Mouse (Mus musculus) testis, adult 2 months (tissue): ENCODE measurements at regions not wholly inside any gene's neighbourhood (a gene's known extent, or its start where the extent isn't known, plus 50 kb on each side); places are given as distances from the start of the nearest gene placed in this dataset.

Experiments used
- CTCF ChIP-seq: fragments of 200-500 bp; IDR thresholded peaks from 2 replicates; pipeline ENCODE4 v1.5.1; 2012; ENCODE audit warnings: low read depth, mild to moderate bottlenecking, inconsistent platforms, low read length, moderate library complexity; ENCODE audit not compliant: control insufficient read depth, insufficient read depth, insufficient replicate concordance
- POLR2A ChIP-seq: fragments of 200-500 bp; IDR thresholded peaks from 2 replicates; pipeline ENCODE4 v1.6.1; 2012; ENCODE audit warnings: low read depth, mild to moderate bottlenecking, inconsistent platforms, low read length, moderate library complexity; ENCODE audit not compliant: control insufficient read depth

DNA sequence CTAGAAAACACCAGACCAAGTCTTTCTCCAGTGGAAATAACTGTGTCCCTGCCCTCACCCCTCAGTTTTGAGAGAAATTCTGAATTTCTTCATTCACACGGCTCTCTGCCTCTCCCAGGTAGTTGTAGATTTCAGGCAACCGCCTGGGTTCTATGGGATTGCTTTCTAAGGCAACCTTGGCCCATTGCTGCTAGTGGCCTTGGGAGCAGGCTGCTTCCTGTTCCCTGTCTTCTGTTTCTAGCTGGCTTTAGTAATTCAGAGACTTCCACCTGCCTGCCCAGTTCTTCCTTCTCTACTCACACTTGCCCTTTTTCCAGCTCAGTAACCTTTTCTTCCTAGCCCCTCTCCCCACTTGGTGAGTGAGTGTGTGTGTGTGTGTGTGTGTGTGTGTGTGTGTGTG is 187.1 kb downstream of the Abcc12 start:
- no peak for TF ChIP-seq CTCF
- TF ChIP-seq POLR2A = no peak
